Mouse (Mus musculus) heart, adult 11 months (tissue): ENCODE measurements around the gene Rras2.

Experiments
- DNase-seq: peaks from one replicate; pipeline ENCODE4 v3.0.0; 2022

Gene Rras2

GRCm38 (mm10) chr7:114070458-114070840 is 47.1 kb downstream of the Rras2 start:
- DNase-seq, result no peak

GRCm38 (mm10) chr7:114069726-114070457 is 47.7 kb downstream of the Rras2 start:
- no peak for DNase-seq

- no peak for DNase-seq
These were observed 48.5 kb downstream of the Rras2 start for GRCm38 (mm10) chr7:114068956-114069533.

GRCm38 (mm10) chr7:114066529-114067178 is 50.9 kb downstream of the Rras2 start:
- peak; percentile 98 for DNase-seq

GRCm38 (mm10) chr7:114065407-114066185 is 52.0 kb downstream of the Rras2 start:
- DNase-seq, result no peak

GRCm38 (mm10) chr7:114063966-114064365 is 53.6 kb downstream of the Rras2 start:
- DNase-seq, result no peak

- peak; percentile 95 for DNase-seq
These were observed 54.0 kb downstream of the Rras2 start for GRCm38 (mm10) chr7:114063534-114063933.

- DNase-seq, result no peak
These were observed 55.1 kb downstream of the Rras2 start for GRCm38 (mm10) chr7:114062451-114062850.

- DNase-seq, result no peak
These were observed 57.1 kb downstream of the Rras2 start for GRCm38 (mm10) chr7:114060445-114060844.

GRCm38 (mm10) chr7:114058927-114059441 is 58.6 kb downstream of the Rras2 start:
- DNase-seq, result no peak

GRCm38 (mm10) chr7:114058166-114058565 is 59.4 kb downstream of the Rras2 start:
- no peak for DNase-seq

GRCm38 (mm10) chr7:114053720-114054119 is 63.9 kb downstream of the Rras2 start:
- no peak for DNase-seq

- no peak for DNase-seq
These were observed 71.8 kb downstream of the Rras2 start for GRCm38 (mm10) chr7:114045814-114046213.

GRCm38 (mm10) chr7:114043929-114044549 is 73.5 kb downstream of the Rras2 start:
- no peak for DNase-seq

GRCm38 (mm10) chr7:114042973-114043928 is 74.3 kb downstream of the Rras2 start:
- DNase-seq, result peak; percentile 95

- DNase-seq, result no peak
These were observed 76.2 kb downstream of the Rras2 start for GRCm38 (mm10) chr7:114041349-114041748.

GRCm38 (mm10) chr7:114037237-114037636 is 80.3 kb downstream of the Rras2 start:
- DNase-seq, result no peak

- DNase-seq, result peak; percentile 96
These were observed 88.0 kb downstream of the Rras2 start for GRCm38 (mm10) chr7:114029596-114029995.

- DNase-seq, result peak; percentile 90
These were observed 88.8 kb downstream of the Rras2 start for GRCm38 (mm10) chr7:114028828-114029227.

GRCm38 (mm10) chr7:114027406-114027805 is 90.2 kb downstream of the Rras2 start:
- peak; percentile 87 for DNase-seq

- peak; percentile 74 for DNase-seq
These were observed 90.7 kb downstream of the Rras2 start for GRCm38 (mm10) chr7:114026923-114027322.
